Mouse (Mus musculus) olfactory bulb, adult 2 months (tissue): ENCODE data around the gene Prdm16.

ENCODE experiments used
- CTCF ChIP-seq: fragments of 200-500 bp; IDR thresholded peaks from 2 replicates; pipeline ENCODE4 v1.5.1; 2012; ENCODE audit warnings: low read depth, mild to moderate bottlenecking, low read length, moderate library complexity; ENCODE audit not compliant: insufficient read depth
- POLR2A ChIP-seq: fragments of 200-500 bp; IDR thresholded peaks from 2 replicates; pipeline ENCODE4 v1.6.1; 2012; ENCODE audit warnings: mild to moderate bottlenecking, low read depth, low read length, moderate library complexity; ENCODE audit not compliant: insufficient read depth

- TF ChIP-seq CTCF (no peak), POLR2A (no peak)
These were observed 25.5 kb downstream of the Prdm16 start for GRCm38 (mm10) chr4:154611167-154611566.
